ENCODE assay signal across 16 mouse cellular contexts in genomic region chr3:3784200-3784599, GRCm38 (mm10).
DNase-seq lines count a peak whose midpoint lies in the region; ATAC-seq lines count a peak whose summit lies in the region.
"Had no signal": no experiment of that assay in that cellular context is flagged by ENCODE, and none has a peak within 500 bp of the region (broad histone marks: within the 10 kb centered on the region; RNA-seq: fewer than 3 reads in every experiment).

No protein-coding gene starts in this region.

- peak; percentile 43 for DNase-seq in embryonic facial prominence, embryonic 14.5 days (ENCODE audit: low spot score)
- DNase-seq in embryonic facial prominence, embryonic 10.5 days (ENCODE audit: low spot score) = no peak
- DNase-seq in layer of hippocampus, postnatal 10 days (ENCODE audit: low spot score in 2 of 2) = peak; percentile 7 to 18
- no peak for DNase-seq in layer of hippocampus, adult 9-10 months (ENCODE audit: low spot score)
- DNase-seq in right cerebral cortex, postnatal 10 days (ENCODE audit: low spot score in 2 of 2) = peak; percentile 27 to 33
- no peak for DNase-seq in right cerebral cortex, postnatal 36 days (ENCODE audit: low spot score in 2 of 2)
- DNase-seq in testis, postnatal 10 days (ENCODE audit: low spot score) = no peak
- DNase-seq: adrenal gland, postnatal 10 days; heart, adult 2 months; heart, postnatal 10 days; kidney, postnatal 36 days; liver; lung, adult 2 months had no signal

- peak; percentile 57; the same call in 1 of the 2 replicates for ATAC-seq in embryonic facial prominence, embryonic 14.5 days (ENCODE audit: low read depth)
- ATAC-seq in intestine, embryonic 15.5 days = no peak
- ATAC-seq: intestine, embryonic 16.5 days had no signal

- WGBS in embryonic facial prominence, embryonic 14.5 days = 65% methylated on average over 3 of the region's 3 CpGs
- 86% methylated on average over 3 of the region's 3 CpGs for WGBS in embryonic facial prominence, embryonic 10.5 days
- WGBS in intestine, embryonic 15.5 days = 76% methylated on average over 3 of the region's 3 CpGs

- no peak overlapping the region for H3K9ac ChIP-seq in embryonic facial prominence, embryonic 14.5 days (ENCODE audit: low read depth, low read length)
- H3K9ac ChIP-seq in intestine, embryonic 15.5 days = no peak overlapping the region
- H3K9ac ChIP-seq: embryonic facial prominence, embryonic 15.5 days had no signal

- no peak overlapping the region for H3K4me3 ChIP-seq in embryonic facial prominence, embryonic 14.5 days (ENCODE audit: low read depth, low read length)
- H3K4me3 ChIP-seq in embryonic facial prominence, embryonic 10.5 days = no peak overlapping the region
- H3K4me3 ChIP-seq in intestine, embryonic 15.5 days (replicated peaks) = no peak overlapping the region
- H3K4me3 ChIP-seq: embryonic facial prominence, embryonic 15.5 days; heart, adult 2 months had no signal

- H3K27ac ChIP-seq in embryonic facial prominence, embryonic 14.5 days (replicated peaks; ENCODE audit: low read depth, low read length) = no peak overlapping the region
- no peak overlapping the region for H3K27ac ChIP-seq in embryonic facial prominence, embryonic 10.5 days (replicated peaks)
- no peak overlapping the region for H3K27ac ChIP-seq in intestine, embryonic 15.5 days
- H3K27ac ChIP-seq: embryonic facial prominence, embryonic 15.5 days; heart, adult 2 months had no signal

- H3K27me3 ChIP-seq in embryonic facial prominence, embryonic 14.5 days (replicated peaks; ENCODE audit: control insufficient read depth, insufficient read depth, low read length) = no peaks in the 10 kb centered on the region
- no peaks in the 10 kb centered on the region for H3K27me3 ChIP-seq in embryonic facial prominence, embryonic 10.5 days (replicated peaks; ENCODE audit: low read depth, poor library complexity, severe bottlenecking)
- no peaks in the 10 kb centered on the region for H3K27me3 ChIP-seq in intestine, embryonic 15.5 days (replicated peaks)
- H3K27me3 ChIP-seq: embryonic facial prominence, embryonic 15.5 days had no signal

- no peaks in the 10 kb centered on the region for H3K36me3 ChIP-seq in embryonic facial prominence, embryonic 14.5 days (ENCODE audit: control insufficient read depth, insufficient read depth, low read length)
- no peaks in the 10 kb centered on the region for H3K36me3 ChIP-seq in embryonic facial prominence, embryonic 10.5 days (replicated peaks)
- H3K36me3 ChIP-seq in intestine, embryonic 15.5 days = no peaks in the 10 kb centered on the region
- H3K36me3 ChIP-seq: embryonic facial prominence, embryonic 15.5 days had no signal

- H3K9me3 ChIP-seq in embryonic facial prominence, embryonic 14.5 days (ENCODE audit: control insufficient read depth, low read length) = no peaks in the 10 kb centered on the region
- H3K9me3 ChIP-seq in embryonic facial prominence, embryonic 10.5 days = no peaks in the 10 kb centered on the region
- no peaks in the 10 kb centered on the region for H3K9me3 ChIP-seq in intestine, embryonic 15.5 days
- H3K9me3 ChIP-seq: embryonic facial prominence, embryonic 15.5 days had no signal

- H3K4me1 ChIP-seq in embryonic facial prominence, embryonic 14.5 days (ENCODE audit: control insufficient read depth, insufficient read depth, low read length) = no peaks in the 10 kb centered on the region
- H3K4me1 ChIP-seq in embryonic facial prominence, embryonic 10.5 days = no peaks in the 10 kb centered on the region
- no peaks in the 10 kb centered on the region for H3K4me1 ChIP-seq in intestine, embryonic 15.5 days (replicated peaks)
- H3K4me1 ChIP-seq: embryonic facial prominence, embryonic 15.5 days had no signal

- H3K4me2 ChIP-seq in embryonic facial prominence, embryonic 14.5 days (ENCODE audit: low read depth, low read length) = no peak overlapping the region
- H3K4me2 ChIP-seq in intestine, embryonic 15.5 days (replicated peaks) = no peak overlapping the region
- H3K4me2 ChIP-seq: embryonic facial prominence, embryonic 15.5 days had no signal

Comparison
In these comparisons a context has a peak if more than half of its experiments do, and no peak if none do; other contexts are left out.
1. DNase-seq: peak in embryonic facial prominence, embryonic 14.5 days (single experiment), layer of hippocampus, postnatal 10 days (2 of 2) and right cerebral cortex, postnatal 10 days (2 of 2); none in embryonic facial prominence, embryonic 10.5 days (single experiment), layer of hippocampus, adult 9-10 months (single experiment), right cerebral cortex, postnatal 36 days (0 of 2) and testis, postnatal 10 days (single experiment).